Mouse (Mus musculus) brain, embryonic 14.5 days (tissue): ENCODE measurements around the gene Sh3d19.
"Not testable (repeated sequence)": the region's sequence is repeated elsewhere in the genome, so short reads cannot be mapped to it uniquely, and the experiment has no call there.

Experiments used
- CTCF ChIP-seq: fragments of 200-500 bp; IDR thresholded peaks from 2 replicates; pipeline ENCODE4 v1.5.1; 2012; ENCODE audit warnings: inconsistent platforms, mild to moderate bottlenecking, moderate library complexity, borderline replicate concordance; ENCODE audit not compliant: insufficient read depth, insufficient read length; ENCODE audit errors: extremely low read depth
- POLR2A ChIP-seq: fragments of 200-500 bp; IDR thresholded peaks from 2 replicates; pipeline ENCODE4 v1.6.1; 2012; ENCODE audit warnings: mild to moderate bottlenecking, inconsistent platforms, borderline replicate concordance; ENCODE audit not compliant: poor library complexity, insufficient read depth, insufficient read length, severe bottlenecking; ENCODE audit errors: extremely low read depth

DNA sequence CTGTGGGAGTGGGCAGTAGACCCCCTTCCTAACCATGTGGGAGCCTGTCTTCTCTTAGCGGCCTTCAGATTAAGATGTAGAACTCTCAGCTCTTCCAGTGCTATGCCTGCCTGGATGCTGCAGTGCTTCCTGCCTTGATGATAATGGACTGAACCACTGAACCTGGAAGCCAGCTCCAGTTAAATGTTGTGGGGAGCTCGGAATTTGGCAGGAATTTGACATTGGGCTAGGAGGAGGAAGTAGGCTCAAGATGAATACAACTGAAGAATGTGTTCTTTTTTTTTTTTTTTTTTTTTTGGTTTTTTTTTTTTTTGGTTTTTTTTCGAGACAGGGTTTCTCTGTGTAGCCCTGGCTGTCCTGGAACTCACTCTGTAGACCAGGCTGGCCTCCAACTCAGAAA lies 10.9 kb downstream of the Sh3d19 start:
- TF ChIP-seq CTCF, POLR2A: not testable (repeated sequence)
